Mouse (Mus musculus): ENCODE results near the gene Gm16223.

DNA sequence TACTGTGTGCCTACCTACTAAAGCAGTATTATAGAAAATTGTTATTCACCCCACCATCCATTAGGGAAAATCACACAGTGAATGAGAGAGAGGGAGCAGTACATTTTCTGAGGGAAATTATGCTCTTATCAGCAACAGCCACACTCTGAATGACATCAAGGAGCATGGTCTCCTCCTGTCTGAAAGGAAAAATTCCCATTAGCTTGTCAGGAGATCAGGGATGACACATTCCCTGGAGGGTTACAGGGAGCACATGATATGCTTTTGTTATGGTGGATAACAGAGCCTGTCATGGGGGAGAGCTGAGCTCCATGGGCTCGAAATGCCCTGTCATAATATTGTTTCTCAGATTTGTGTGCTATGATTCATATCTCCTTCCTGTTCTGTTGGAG lies 424 bp downstream of the Gm16223 start:
- TF ChIP-seq POLR2A (IDR thresholded peaks at IDR 0.05; ENCODE audit: low read depth, low read length) (no peak), CTCF (IDR thresholded peaks at IDR 0.05; ENCODE audit: extremely low read depth, insufficient read depth, insufficient read length, insufficient replicate concordance) (no peak)

Measured in spleen, adult 2 months (tissue).